Mouse (Mus musculus) frontal cortex, adult 2 months (tissue): Measurements from ENCODE around the gene Hivep3. TPM values are rescaled to one million over a fixed set of nuclear protein-coding genes. Genes with fewer than 3 reads are reported as not detected.

Source experiments
- DNase-seq, 2 experiments: peaks; one replicate each; pipeline ENCODE4 v3.0.0; 2022; ENCODE audit warnings: low spot score in 1 of 2; ENCODE audit errors: extremely low spot score in 1 of 2
- polyA plus RNA-seq: library from polyadenylated mRNA; depleted of rRNA; stranded (reverse); fragments of >200 nt; gene quantifications from 2 replicates; pipeline ENCODE4 v1.2.3, GENCODE M21; 2012

The Hivep3 gene
- polyA plus RNA-seq, 1 experiment, result 38.3 TPM

- DNase-seq, result peak; percentile 28 to 64
These were observed 80.9 kb downstream of the Hivep3 start for GRCm38 (mm10) chr4:119814185-119815132.

- DNase-seq, result peak in 1 of 2 experiments; percentile 35
These were observed 81.7 kb downstream of the Hivep3 start for GRCm38 (mm10) chr4:119815133-119815792.

- no peak for DNase-seq
These were observed 82.2 kb downstream of the Hivep3 start for GRCm38 (mm10) chr4:119815793-119816161.

DNA sequence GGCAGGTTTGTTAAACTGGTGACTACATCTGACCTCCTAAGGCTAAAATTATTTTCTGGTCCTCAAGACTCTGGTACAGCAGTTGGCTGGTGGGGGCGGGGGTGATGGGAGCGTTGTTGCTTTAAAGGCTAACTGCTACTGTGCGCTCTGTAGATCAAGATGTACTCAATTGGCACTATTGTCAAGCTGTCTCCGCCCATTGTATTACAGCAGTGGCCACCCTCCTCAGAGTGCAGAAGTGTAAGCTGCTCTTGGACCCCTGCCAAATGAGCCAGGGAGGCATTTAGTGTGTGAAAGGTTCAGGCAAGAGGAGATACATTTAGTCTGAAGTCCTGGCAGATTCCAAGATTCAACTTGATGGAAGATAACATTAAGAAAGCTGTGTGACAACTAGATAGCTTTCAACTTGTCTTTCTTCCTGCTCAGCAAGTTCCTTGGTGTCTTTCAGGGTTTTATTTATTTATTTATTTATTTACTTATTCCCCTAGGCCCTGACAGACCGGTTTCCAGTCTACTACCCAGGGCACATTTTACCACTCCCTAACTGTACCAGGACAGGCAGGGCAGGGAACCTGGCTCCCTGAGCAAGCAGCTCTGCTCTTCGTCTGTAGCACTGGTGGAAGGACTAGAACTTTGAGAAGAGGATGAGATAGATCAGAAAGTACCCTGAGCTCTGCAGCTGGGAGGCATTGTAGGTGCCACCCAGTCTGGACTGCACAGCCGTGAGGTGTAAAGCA, 83.2 kb downstream of the Hivep3 start:
- DNase-seq, result peak in 1 of 2 experiments; percentile 39

- DNase-seq, result no peak
These were observed 92.4 kb downstream of the Hivep3 start for GRCm38 (mm10) chr4:119825956-119826355.

DNA sequence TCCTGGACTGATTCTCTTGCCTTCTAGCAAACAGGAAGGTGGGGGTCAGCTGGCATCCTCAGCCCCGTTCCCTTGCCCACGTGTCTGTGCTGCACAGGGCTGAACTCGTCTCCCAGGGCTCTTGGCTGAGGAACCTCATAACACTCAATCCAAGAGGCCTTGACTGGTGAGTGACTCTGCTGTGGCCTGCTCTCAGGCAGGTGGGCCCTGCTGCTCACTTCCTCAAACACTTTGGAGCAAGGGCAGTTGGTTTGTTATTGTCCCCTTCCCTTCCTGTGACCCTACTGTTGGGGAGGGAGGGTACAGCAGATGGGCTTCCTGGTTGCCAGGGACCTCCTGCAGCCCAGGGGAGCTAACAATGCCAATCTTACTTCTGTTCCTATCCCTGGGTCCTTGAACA, 94.8 kb downstream of the Hivep3 start:
- DNase-seq, result no peak

DNA sequence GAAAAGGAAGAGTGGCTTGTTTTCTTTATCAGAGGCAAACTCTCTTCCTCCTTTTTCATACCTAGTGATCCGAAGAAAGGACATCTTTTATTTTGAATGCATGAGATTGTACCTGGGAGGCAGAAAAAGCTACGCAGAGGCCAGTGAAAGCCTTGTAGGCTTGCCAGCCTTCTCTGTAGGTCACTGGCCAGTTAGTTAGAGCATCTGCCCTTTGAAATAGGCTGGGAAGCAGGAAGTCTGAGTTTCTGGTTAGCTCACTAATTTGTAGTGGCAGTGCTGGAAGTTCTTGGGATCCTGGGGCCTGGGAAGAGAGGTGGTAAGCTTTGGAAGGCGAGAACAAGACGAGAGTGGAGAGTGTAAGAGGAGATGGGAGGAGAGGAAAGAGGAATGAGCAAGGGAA, 95.4 kb downstream of the Hivep3 start:
- no peak for DNase-seq

DNA sequence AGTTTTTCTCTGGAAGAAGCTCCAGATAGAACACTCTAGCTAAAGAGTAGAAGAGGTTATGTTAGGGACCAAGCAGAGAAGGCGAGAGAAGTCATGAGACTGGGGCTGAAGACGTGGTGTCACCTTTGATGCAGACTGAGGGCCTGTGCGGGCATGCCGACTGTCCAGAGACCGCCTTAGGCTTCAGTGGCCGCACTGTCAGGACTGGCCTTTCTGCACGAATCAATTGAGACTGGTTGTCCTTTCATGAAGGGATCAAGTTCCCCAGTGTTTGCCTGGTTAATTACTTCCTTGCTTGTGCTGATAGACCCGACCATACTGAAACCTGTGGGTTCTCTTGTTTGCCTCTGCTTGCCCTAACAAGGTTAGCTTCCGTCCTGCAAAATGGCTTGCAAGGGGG, 99.7 kb downstream of the Hivep3 start:
- no peak for DNase-seq

DNA sequence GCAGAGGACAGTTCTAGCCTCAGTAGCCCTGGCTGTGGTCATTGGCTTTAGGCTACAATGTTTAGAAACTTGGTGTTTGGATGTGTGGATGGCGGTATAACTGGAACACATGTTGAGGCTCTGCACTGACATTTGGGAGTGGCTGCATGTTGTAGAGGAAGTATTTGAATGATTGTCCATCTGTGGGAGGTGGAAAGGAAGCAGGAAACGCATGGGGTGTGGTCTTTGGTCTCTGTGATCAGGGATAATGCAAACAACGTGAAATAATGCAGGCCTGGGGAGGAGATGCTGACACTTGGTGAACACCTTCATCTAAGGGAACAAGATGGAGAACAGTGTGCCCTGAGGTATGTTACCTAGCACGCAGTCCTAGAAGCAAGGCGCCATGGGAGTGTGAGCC, 100.3 kb downstream of the Hivep3 start:
- no peak for DNase-seq

DNA sequence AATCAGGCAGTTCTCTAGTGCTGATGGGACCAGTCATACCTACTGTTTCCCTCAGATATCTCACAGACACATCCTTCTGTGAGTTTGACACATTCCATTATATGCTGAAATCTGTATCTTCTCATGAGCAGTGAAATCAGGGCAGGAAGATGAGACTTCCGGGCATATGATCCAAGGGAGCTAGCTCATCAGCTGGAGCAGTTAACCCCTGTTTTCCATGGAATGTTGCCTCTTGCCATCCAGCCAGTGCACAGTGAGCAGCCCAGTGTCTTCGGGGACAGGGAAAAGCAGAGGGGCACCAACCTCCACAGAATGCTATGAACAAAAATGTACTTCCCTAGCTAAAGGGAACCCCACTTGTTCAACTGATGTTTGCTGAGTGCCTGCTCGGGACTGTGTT, 102.6 kb downstream of the Hivep3 start:
- no peak for DNase-seq

DNA sequence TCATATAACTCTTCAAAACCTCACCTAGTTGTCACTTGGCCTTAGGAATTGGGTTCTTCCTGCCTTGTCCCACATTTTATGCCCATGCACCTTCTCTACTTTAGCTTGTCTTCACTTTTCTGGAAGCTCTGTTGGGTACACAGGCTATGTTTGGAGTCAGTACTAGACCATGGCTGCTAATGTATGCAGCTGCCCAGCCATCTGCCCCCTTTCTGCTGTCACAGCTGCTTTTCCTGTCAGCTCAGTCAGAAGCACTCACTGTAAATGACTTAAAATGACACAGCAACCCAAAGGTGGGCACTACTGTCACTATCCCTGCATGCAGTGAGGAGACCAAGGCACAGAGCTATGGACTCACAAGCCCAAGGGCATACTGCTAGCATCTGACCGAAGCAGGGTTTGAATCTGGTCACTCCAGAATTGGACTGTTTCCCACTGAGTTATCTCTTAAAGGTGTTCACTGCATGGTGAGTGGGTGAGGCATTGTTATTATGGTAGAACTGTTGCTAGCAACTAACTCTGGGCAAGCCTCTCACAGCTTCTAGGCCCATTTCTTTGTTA, 104.0 kb downstream of the Hivep3 start:
- no peak for DNase-seq

- no peak for DNase-seq
These were observed 104.7 kb downstream of the Hivep3 start for GRCm38 (mm10) chr4:119838308-119838707.

DNA sequence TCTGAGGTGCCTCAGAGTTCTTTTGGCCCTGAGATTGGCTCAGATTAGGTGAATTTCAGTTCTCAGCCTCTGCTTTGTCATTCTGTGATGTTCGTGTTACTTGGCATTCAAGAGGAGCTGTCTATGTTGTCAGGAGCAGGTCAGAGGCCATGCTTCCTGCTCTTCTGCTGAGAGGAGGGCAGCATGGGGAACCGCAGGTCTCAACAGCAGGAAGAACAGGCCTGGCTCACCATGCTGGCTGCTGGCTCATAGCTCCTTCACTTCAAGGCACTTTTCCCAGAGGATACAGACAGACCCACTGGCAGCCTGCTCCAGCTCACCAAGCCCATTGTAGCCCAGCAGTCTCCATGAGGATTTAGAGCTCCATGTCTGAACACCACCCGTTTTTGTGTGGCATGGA, 109.7 kb downstream of the Hivep3 start:
- no peak for DNase-seq

- no peak for DNase-seq
These were observed 110.7 kb downstream of the Hivep3 start for GRCm38 (mm10) chr4:119844267-119844666.

DNA sequence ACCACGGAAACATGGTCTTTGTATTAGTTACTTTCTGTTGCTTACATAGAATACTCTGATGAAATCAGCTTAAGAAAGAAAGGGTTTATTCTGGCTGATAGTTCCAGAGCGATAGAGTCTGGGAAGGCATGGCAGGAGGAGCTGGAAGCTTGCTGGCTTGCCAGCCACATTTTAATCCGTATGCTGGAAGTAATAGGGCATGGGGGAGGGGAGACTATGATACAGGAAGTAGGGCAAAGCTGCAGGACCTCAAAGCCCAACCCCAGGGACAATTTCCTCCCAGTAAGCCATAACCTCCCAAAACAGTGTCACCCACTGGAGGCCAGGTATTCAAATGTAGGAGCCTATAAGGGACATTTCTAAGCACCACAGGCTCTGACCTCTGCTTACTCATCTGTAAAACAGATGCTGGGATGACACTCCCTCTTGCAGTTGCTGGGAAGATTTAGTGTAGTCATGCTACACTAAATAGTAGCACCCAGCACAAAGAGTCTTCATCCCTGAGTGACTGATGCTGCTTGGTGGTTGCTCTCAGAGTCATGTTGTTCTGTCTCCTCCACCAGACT, 112.1 kb downstream of the Hivep3 start:
- DNase-seq, result no peak

GRCm38 (mm10) chr4:119852483-119852882, 118.9 kb downstream of the Hivep3 start:
- DNase-seq, result no peak

- DNase-seq, result no peak
These were observed 120.9 kb downstream of the Hivep3 start for GRCm38 (mm10) chr4:119854307-119855144.

- DNase-seq, result no peak
These were observed 125.9 kb downstream of the Hivep3 start for GRCm38 (mm10) chr4:119859454-119859853.

- DNase-seq, result no peak
These were observed 127.4 kb downstream of the Hivep3 start for GRCm38 (mm10) chr4:119861001-119861400.
